Mouse (Mus musculus): Measurements from ENCODE around the gene Zdhhc8. TPM values are rescaled to one million over a fixed set of nuclear protein-coding genes. Genes with fewer than 3 reads are reported as not detected.

The Zdhhc8 gene
- polyA plus RNA-seq, 1 experiment: 14.3 TPM

DNA sequence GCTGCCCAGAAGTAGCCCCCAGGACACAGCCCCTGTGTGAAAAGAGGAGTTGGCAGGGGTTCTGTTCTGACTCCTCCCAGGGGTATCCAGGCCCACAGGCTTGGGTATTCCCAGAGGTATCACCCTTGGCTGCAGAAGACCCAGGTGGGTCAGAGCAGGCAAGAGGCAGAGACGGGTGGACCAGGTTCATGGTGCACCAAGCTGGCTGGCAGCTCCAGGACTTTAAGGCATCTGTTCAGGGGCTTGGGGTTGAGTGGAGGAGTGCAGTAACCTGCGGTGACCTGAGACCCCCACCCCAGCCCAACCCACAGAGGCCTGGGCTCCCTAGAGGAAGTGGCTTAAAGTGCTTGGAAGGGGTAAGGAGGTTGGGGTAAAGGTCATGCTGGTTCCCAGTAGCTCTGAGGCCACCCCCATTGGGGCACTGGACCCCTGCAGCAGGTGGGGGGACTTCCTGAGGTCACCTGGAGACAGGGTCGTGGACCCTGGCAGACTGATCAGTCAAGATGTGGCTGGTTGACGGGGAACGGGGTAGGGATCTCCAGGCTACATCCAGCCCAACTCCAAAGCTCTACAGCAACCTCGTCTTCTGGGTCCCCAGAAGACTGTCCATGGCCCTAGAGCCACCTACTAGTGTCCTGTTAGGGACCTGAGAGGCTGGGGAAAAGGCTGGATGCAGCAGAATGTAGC lies 13.9 kb downstream of the Zdhhc8 start:
- Histone ChIP-seq H3K4me1 (ENCODE audit: control insufficient read depth, insufficient read depth, low read length) (peaks cover 15% of the 10 kb centered on the region), H3K4me3 (ENCODE audit: insufficient read depth, low read length) (no peak overlapping the region), H3K27ac (ENCODE audit: insufficient read depth, low read depth, low read length) (no peak overlapping the region)
- no peak for TF ChIP-seq CTCF (IDR thresholded peaks at IDR 0.05; ENCODE audit: low read depth, low read length)
- TF ChIP-seq POLR2A (IDR thresholded peaks at IDR 0.05; ENCODE audit: borderline replicate concordance, low read depth, low read length): no peak

- H3K4me1 ChIP-seq (ENCODE audit: control insufficient read depth, insufficient read depth, low read length): peaks cover 15% of the 10 kb centered on the region
- no peak overlapping the region for H3K4me3 ChIP-seq (ENCODE audit: insufficient read depth, low read length)
- TF ChIP-seq POLR2A (IDR thresholded peaks at IDR 0.05; ENCODE audit: borderline replicate concordance, low read depth, low read length) (no peak), CTCF (IDR thresholded peaks at IDR 0.05; ENCODE audit: low read depth, low read length) (no peak)
- no peak overlapping the region for H3K27ac ChIP-seq (ENCODE audit: insufficient read depth, low read depth, low read length)
Measured at GRCm38 (mm10) chr16:18220001-18220400, 14.9 kb downstream of the Zdhhc8 start.

GRCm38 (mm10) chr16:18218580-18218996 lies 16.3 kb downstream of the Zdhhc8 start:
- no peak for TF ChIP-seq POLR2A (IDR thresholded peaks at IDR 0.05; ENCODE audit: borderline replicate concordance, low read depth, low read length)
- TF ChIP-seq CTCF (IDR thresholded peaks at IDR 0.05; ENCODE audit: low read depth, low read length): no peak
- no peak overlapping the region for H3K27ac ChIP-seq (ENCODE audit: insufficient read depth, low read depth, low read length)
- peaks cover 15% of the 10 kb centered on the region for H3K4me1 ChIP-seq (ENCODE audit: control insufficient read depth, insufficient read depth, low read length)
- H3K4me3 ChIP-seq (ENCODE audit: insufficient read depth, low read length): no peak overlapping the region

DNA sequence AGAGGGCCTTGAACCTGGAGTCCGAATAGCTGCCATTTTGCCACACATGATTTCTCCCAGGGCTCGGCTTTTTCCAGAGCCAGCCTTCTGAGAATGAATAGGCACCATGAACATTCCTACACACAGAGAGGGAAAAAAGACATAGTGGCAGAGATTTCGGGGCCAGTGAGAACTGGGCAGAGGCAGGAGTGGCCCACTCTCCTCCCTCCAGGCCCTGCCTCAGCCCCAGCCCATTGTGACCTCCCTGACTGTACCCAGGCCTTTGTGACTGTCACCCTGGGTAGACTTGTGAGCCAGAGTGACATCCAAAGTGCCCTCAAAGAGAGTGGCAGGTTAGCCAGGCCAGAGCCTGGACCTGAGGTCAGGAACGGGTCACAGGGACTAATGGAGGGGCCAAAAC lies 17.4 kb downstream of the Zdhhc8 start, which contains the start of gene Ccdc188:
TSS of gene Ccdc188 (plus strand) at position 301 of the 400 bp plus-strand sequence.
- Histone ChIP-seq H3K27ac (ENCODE audit: insufficient read depth, low read depth, low read length) (no peak within 1 kb of the TSS), H3K4me3 (ENCODE audit: insufficient read depth, low read length) (no peak within 1 kb of the TSS), H3K4me1 (ENCODE audit: control insufficient read depth, insufficient read depth, low read length) (peaks cover 15% of the 10 kb centered on the region)
- TF ChIP-seq POLR2A (IDR thresholded peaks at IDR 0.05; ENCODE audit: borderline replicate concordance, low read depth, low read length) (no peak), CTCF (IDR thresholded peaks at IDR 0.05; ENCODE audit: low read depth, low read length) (no peak)

- Histone ChIP-seq H3K4me3 (ENCODE audit: insufficient read depth, low read length) (no peak overlapping the region), H3K4me1 (ENCODE audit: control insufficient read depth, insufficient read depth, low read length) (peaks cover 2% of the 10 kb centered on the region), H3K27ac (ENCODE audit: insufficient read depth, low read depth, low read length) (no peak overlapping the region)
- TF ChIP-seq POLR2A (IDR thresholded peaks at IDR 0.05; ENCODE audit: borderline replicate concordance, low read depth, low read length) (no peak), CTCF (IDR thresholded peaks at IDR 0.05; ENCODE audit: low read depth, low read length) (no peak)
Measured at GRCm38 (mm10) chr16:18214858-18215257, 20.1 kb downstream of the Zdhhc8 start.

DNA sequence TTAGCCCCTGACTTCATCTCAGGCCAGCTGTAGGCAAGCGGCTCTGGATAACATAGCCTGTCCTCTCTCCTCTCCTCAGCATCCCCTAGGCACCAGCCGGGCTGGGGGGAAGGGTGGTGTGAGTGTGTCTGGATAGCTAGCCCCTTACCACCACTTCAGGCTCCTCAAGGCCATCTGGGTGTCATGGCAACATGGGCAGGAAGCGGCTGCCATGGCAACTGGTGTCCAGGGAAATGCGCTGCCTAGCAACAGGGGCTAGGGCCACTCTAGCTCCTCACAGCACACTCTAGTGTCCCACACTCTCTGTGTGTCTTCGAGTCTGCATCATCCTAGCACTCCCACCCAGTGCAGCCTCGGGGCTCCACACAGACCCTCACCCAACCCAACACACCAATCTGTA lies 21.2 kb downstream of the Zdhhc8 start:
- H3K4me1 ChIP-seq (ENCODE audit: control insufficient read depth, insufficient read depth, low read length): no peaks in the 10 kb centered on the region
- H3K27ac ChIP-seq (ENCODE audit: insufficient read depth, low read depth, low read length): no peak overlapping the region
- no peak for TF ChIP-seq CTCF (IDR thresholded peaks at IDR 0.05; ENCODE audit: low read depth, low read length)
- TF ChIP-seq POLR2A (IDR thresholded peaks at IDR 0.05; ENCODE audit: borderline replicate concordance, low read depth, low read length): no peak
- H3K4me3 ChIP-seq (ENCODE audit: insufficient read depth, low read length): no peak overlapping the region

DNA sequence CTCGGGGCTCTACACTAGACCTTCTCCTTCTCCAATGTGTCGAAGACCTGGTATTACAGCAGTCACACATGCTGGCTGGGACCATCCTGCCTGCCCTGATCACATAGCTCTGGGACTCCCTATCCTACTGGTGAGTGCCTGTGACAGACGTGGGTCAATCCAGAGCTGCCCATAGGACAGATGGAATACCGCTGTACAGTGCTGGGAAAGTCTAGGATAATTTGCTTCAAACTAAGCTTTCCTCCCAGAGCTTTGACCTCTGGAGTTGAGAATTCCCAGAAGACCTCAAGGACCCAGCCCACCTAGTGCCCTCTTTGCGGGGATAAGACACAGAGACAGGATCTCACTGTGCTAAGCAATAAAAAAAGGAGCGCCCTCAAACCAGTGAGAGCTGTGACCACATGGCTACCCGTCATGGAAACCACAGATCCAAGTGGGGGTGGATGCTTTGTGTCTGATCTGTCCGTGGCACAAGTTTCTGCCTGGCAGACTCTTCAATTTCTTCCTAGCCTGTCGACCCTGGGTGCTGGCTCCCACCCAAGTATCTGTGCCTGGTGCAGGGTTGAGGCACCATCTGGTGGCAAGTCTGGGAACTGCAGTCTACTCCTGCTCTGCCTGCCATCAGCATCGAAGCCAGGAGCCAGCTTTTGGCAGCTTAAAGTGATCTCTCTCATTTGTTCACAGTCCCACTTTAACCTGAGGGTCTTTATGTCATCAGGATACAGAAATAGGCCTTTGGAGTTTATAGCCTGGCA lies 23.3 kb downstream of the Zdhhc8 start:
- peak; percentile 98 for TF ChIP-seq CTCF (IDR thresholded peaks at IDR 0.05; ENCODE audit: low read depth, low read length)
- TF ChIP-seq POLR2A (IDR thresholded peaks at IDR 0.05; ENCODE audit: borderline replicate concordance, low read depth, low read length): no peak
- H3K4me3 ChIP-seq (ENCODE audit: insufficient read depth, low read length): no peak overlapping the region
- H3K4me1 ChIP-seq (ENCODE audit: control insufficient read depth, insufficient read depth, low read length): no peaks in the 10 kb centered on the region
- H3K27ac ChIP-seq (ENCODE audit: insufficient read depth, low read depth, low read length): no peak overlapping the region

DNA sequence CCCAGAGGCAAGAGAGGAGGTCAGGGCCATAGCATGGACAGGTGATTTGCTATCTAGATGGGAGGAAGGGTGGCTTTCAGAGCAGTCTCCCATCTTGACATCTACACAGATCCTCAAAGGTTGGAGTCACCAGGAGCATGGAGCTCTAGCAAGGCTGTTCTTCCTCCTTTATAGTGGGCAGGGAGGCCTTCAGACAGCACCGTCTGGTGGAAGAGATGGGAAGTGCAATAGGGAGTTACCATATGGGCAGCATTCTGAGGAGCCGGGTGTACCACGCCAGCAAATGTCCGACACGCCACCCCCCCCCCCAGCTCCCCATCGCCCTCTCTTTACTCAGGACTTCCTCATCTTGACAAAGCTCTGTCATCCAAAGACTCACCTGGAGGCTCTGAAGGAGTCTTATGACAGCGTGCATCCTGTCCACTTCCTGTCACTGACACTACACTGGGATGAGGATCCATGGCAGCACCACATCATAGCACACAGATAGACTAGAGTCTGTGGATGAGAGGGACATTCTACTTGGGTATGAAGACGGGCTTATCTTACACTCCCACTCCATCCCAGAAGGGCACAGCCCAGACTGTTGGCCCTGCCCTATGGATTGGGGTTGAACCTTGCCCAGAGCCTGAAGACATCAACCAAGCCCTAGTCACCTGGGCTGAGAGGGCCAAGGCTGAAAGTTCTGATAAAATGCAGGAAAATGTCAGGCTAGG lies 24.1 kb downstream of the Zdhhc8 start:
- Histone ChIP-seq H3K27ac (ENCODE audit: insufficient read depth, low read depth, low read length) (no peak overlapping the region), H3K4me3 (ENCODE audit: insufficient read depth, low read length) (no peak overlapping the region), H3K4me1 (ENCODE audit: control insufficient read depth, insufficient read depth, low read length) (no peaks in the 10 kb centered on the region)
- no peak for TF ChIP-seq POLR2A (IDR thresholded peaks at IDR 0.05; ENCODE audit: borderline replicate concordance, low read depth, low read length)
- peak; percentile 74 for TF ChIP-seq CTCF (IDR thresholded peaks at IDR 0.05; ENCODE audit: low read depth, low read length)

DNA sequence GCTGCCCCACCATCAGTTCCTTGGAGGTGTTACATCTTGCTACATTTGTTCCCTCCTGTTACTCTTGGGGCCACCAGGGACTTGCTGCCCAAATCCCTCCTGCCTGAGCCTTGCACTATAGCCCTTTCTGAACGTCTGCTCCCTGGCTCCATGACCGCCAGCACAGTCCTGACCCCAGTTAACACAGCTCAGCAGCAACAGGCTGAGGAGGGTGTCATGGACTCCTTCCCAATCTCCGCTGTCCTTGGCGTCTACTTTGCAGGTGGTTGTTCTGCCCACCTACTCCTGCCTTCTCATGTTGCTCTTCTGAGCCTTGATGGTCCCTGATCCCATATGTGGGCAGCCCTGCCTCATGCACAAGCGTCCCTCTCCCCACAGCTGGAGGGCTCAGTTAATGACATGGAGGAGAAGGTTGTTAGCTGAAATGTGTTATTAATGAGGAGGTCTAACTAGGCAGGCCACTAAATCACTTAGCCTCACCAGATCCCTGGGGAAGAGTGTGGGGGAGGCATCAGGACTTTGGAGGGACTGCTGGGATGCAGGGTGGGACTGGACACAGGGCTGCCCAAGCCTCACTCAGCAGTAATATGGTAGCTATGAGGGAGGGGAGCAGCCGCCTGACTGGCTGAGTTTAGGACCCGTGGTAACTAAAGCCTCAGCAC lies 31.4 kb downstream of the Zdhhc8 start:
- no peak overlapping the region for H3K4me3 ChIP-seq (ENCODE audit: insufficient read depth, low read length)
- TF ChIP-seq POLR2A (IDR thresholded peaks at IDR 0.05; ENCODE audit: borderline replicate concordance, low read depth, low read length) (no peak), CTCF (IDR thresholded peaks at IDR 0.05; ENCODE audit: low read depth, low read length) (no peak)
- H3K27ac ChIP-seq (ENCODE audit: insufficient read depth, low read depth, low read length): no peak overlapping the region

More for the DNA sequence above, 31.4 kb downstream of the Zdhhc8 start:
- no peaks in the 10 kb centered on the region for H3K4me1 ChIP-seq (ENCODE audit: control insufficient read depth, insufficient read depth, low read length)
